In genomic region chr3:98427260-98427599, GRCm38 (mm10) we compare ENCODE assay signal across 8 mouse cellular contexts. TPM values are rescaled to one million over a fixed set of nuclear protein-coding genes. Genes with fewer than 3 reads are reported as not detected.
DNase-seq lines count a peak whose midpoint lies in the region; ATAC-seq and TF ChIP-seq lines count a peak whose summit lies in the region.

No protein-coding gene starts in this region.

- H3K36me3 ChIP-seq in heart, embryonic 11.5 days (ENCODE audit: control insufficient read depth, insufficient read depth, low read length): 0 out of 2 replicates have a peak, but pooled peaks cover 3% of the 10 kb centered on the region
- H3K36me3 ChIP-seq in thymus, adult 2 months (ENCODE audit: control insufficient read depth, insufficient read depth, low read length): no peaks in the 10 kb centered on the region
- H3K36me3 ChIP-seq in liver, embryonic 12.5 days: no peaks in the 10 kb centered on the region

- no peaks in the 10 kb centered on the region for H3K9me3 ChIP-seq in heart, embryonic 11.5 days (replicated peaks; ENCODE audit: control insufficient read depth, low read length)
- no peaks in the 10 kb centered on the region for H3K9me3 ChIP-seq in liver, embryonic 12.5 days (replicated peaks)

- ATAC-seq in heart, embryonic 11.5 days (replicated peaks; ENCODE audit: insufficient number of reproducible peaks, low FRiP score, low TSS enrichment): no peak; the same call in 1 of the 2 replicates
- no peak; the same call in 1 of the 2 replicates for ATAC-seq in liver, embryonic 12.5 days

- peak overlapping the region; percentile 98 for H3K4me2 ChIP-seq in heart, embryonic 11.5 days
- H3K4me2 ChIP-seq in liver, embryonic 12.5 days: peak overlapping the region; percentile 80

- H3K4me1 ChIP-seq in heart, embryonic 11.5 days (ENCODE audit: control insufficient read depth, insufficient read depth, low read length): peaks cover 13% of the 10 kb centered on the region
- H3K4me1 ChIP-seq in thymus, adult 2 months (replicated peaks; ENCODE audit: control insufficient read depth, insufficient read depth, low read length): peaks cover 16% of the 10 kb centered on the region
- H3K4me1 ChIP-seq in liver, embryonic 12.5 days: peaks cover 22% of the 10 kb centered on the region; the same call in 1 of the 2 replicates

- TF ChIP-seq POLR2A in thymus, adult 2 months (IDR thresholded peaks at IDR 0.05; ENCODE audit: control insufficient read depth, extremely low read depth, insufficient read depth, low read length, poor library complexity): no peak

- H3K27ac ChIP-seq in heart, embryonic 11.5 days (ENCODE audit: low read depth, low read length): no peak overlapping the region
- H3K27ac ChIP-seq in thymus, adult 2 months (ENCODE audit: control insufficient read depth, insufficient read depth, low read length): no peak overlapping the region
- no peak overlapping the region for H3K27ac ChIP-seq in liver, embryonic 12.5 days

- 2% methylated on average over 23 of the region's 23 CpGs for WGBS in heart, embryonic 11.5 days (ENCODE audit: insufficient replicate concordance)
- WGBS in thymus, adult 2 months: 4% methylated on average over 23 of the region's 23 CpGs
- under 1% methylated on average over 23 of the region's 23 CpGs for WGBS in liver, embryonic 12.5 days (ENCODE audit: insufficient replicate concordance)

- no peak for DNase-seq in heart, adult 11 months
- DNase-seq in thymus, adult 2 months: no peak
- DNase-seq in thymus, postnatal 0 days (ENCODE audit: low spot score): no peak
- no peak for DNase-seq in adrenal gland, adult 18-20 months (ENCODE audit: low spot score in 2 of 2)
- no peak for DNase-seq in right cerebral cortex, adult 2 months (ENCODE audit: low spot score in 2 of 2)
- no peak for DNase-seq in cerebellum, postnatal 10 days

- H3K27me3 ChIP-seq in heart, embryonic 11.5 days (ENCODE audit: control insufficient read depth, insufficient read depth, low read length): no peaks in the 10 kb centered on the region
- peaks cover 11% of the 10 kb centered on the region; the same call in 1 of the 2 replicates for H3K27me3 ChIP-seq in thymus, adult 2 months (ENCODE audit: control insufficient read depth, insufficient read depth, low read length)
- peaks cover 47% of the 10 kb centered on the region for H3K27me3 ChIP-seq in liver, embryonic 12.5 days (replicated peaks)

- peak overlapping the region; percentile 62 for H3K4me3 ChIP-seq in heart, embryonic 11.5 days (ENCODE audit: low read depth, low read length)
- H3K4me3 ChIP-seq in thymus, adult 2 months (ENCODE audit: control insufficient read depth, insufficient read depth, low read length): peak overlapping the region; percentile 62
- H3K4me3 ChIP-seq in liver, embryonic 12.5 days: peak overlapping the region; percentile 60

- H3K9ac ChIP-seq in heart, embryonic 11.5 days (ENCODE audit: low read depth, low read length): peak overlapping the region; percentile 71
- no peak overlapping the region for H3K9ac ChIP-seq in liver, embryonic 12.5 days

- no peak for TF ChIP-seq CTCF in thymus, adult 2 months (IDR thresholded peaks at IDR 0.05; ENCODE audit: borderline replicate concordance, control insufficient read depth, extremely low read depth, insufficient read depth, low read length, poor library complexity)

RNA-seq across cellular contexts. Expression of gene Gm4450, which starts 29.7 kb away (rescaled TPM):
- polyA plus RNA-seq in heart, embryonic 11.5 days (2014; fragmentation: Nextera tagmentation; extraction: Ambion mirVana): not detected in 2 replicates
- polyA plus RNA-seq in thymus, adult 2 months (2012; rRNA removed): not detected in 2 replicates
- not detected in 2 replicates for polyA plus RNA-seq in thymus, postnatal 0 days (2015; fragmentation: Nextera tagmentation; extraction: Ambion mirVana)
- not detected in 2 replicates for polyA plus RNA-seq in liver, embryonic 12.5 days (2016; fragmentation: Nextera tagmentation; extraction: Ambion mirVana)
- total RNA-seq in adrenal gland, adult 18-20 months (2021): not detected

RNA-seq across cellular contexts. Expression of gene Zfp697, which starts 45.0 kb away (rescaled TPM):
- 8.2 and 12.1 TPM in 2 replicates for polyA plus RNA-seq in heart, embryonic 11.5 days (2014; fragmentation: Nextera tagmentation; extraction: Ambion mirVana)
- 0.66 and 0.96 TPM in 2 replicates for polyA plus RNA-seq in thymus, adult 2 months (2012; rRNA removed)
- 1.3 and 1.4 TPM in 2 replicates for polyA plus RNA-seq in thymus, postnatal 0 days (2015; fragmentation: Nextera tagmentation; extraction: Ambion mirVana)
- polyA plus RNA-seq in liver, embryonic 12.5 days (2016; fragmentation: Nextera tagmentation; extraction: Ambion mirVana): 3.9 TPM in 2 replicates
- total RNA-seq in adrenal gland, adult 18-20 months (2021): 1 to 10 TPM; 3.8 to 5.9 TPM
